Mouse (Mus musculus) bone marrow macrophage, adult 2 months (primary cell): ENCODE data around the gene Slc24a3. TPM values are rescaled to one million over a fixed set of nuclear protein-coding genes. Genes with fewer than 3 reads are reported as not detected.

Experiments
- H3K27ac ChIP-seq: 2 replicates; pipeline ENCODE4 v1.5.1; 2012; ENCODE audit warnings: low read depth, low read length; ENCODE audit not compliant: insufficient read depth
- H3K4me1 ChIP-seq: 2 replicates; pipeline ENCODE4 v1.6.1; 2012; ENCODE audit warnings: low read length; ENCODE audit not compliant: control insufficient read depth, insufficient read depth
- H3K4me3 ChIP-seq: 2 replicates; pipeline ENCODE4 v1.5.1; 2012; ENCODE audit warnings: mild to moderate bottlenecking, low read length, moderate library complexity; ENCODE audit not compliant: insufficient read depth
- CTCF ChIP-seq: IDR thresholded peaks from 2 replicates; pipeline ENCODE4 v1.5.1; 2012; ENCODE audit warnings: low read depth, mild to moderate bottlenecking, low read length, moderate library complexity
- POLR2A ChIP-seq: IDR thresholded peaks from 2 replicates; pipeline ENCODE4 v1.6.1; 2012; ENCODE audit warnings: mild to moderate bottlenecking, low read depth, low read length, borderline replicate concordance
- polyA plus RNA-seq: library from polyadenylated mRNA; stranded (reverse); fragments of >200 nt; gene quantifications from 2 replicates; pipeline ENCODE4 v1.2.4, GENCODE M21; 2012; ENCODE audit not compliant: missing spikeins, insufficient read depth, insufficient read length

The Slc24a3 gene
- polyA plus RNA-seq, 1 experiment, result 2.5 TPM

DNA sequence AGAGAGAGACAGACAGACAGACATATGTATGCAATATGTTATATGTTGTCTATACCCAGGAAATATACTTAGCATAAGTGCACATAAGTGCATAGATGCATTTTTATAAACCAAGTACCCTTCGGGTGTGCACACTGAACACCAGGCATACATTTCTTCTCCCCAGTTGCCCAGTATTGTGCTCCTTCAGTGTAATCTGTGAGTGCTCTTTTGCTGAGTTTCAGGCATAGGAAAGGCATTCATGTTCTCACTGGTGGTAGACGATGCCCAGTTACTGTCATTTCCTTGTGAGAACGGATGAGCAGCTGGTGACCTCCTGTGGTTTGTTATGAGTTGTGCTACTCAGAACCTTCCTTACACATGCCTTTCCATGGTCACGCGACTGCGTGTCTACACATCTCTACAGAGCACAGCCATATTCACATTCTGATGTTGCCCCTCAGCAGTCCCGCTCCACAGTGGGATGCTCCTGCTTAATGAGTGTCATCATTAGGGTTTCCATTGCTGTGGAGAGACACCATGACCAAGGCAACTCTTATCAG is 29.0 kb downstream of the Slc24a3 start:
- TF ChIP-seq CTCF, result no peak
- TF ChIP-seq POLR2A, result no peak
- H3K4me3 ChIP-seq, result no peak overlapping the region
- H3K27ac ChIP-seq, result peak overlapping the region; percentile 27; the same call in 1 of the 2 replicates
- peaks cover 17% of the 10 kb centered on the region for H3K4me1 ChIP-seq

DNA sequence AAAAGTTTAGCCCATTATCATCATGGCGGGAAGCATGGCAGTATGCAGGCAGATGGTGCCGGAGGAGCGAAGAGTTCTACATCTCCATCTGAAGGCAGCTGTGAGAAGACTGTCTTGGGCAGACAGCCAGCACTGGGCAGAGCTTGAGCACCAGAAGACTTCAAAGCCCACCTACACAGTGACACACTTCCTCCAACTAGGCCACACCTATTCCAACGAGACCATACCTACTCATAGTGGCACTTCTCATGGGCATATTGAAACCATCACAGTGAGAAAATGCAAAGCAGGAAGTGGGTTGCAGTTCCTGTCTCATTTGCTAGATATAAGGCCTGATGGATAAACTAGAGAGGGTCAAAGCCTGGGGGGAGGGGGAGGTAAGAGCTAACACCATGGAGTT is 29.5 kb downstream of the Slc24a3 start:
- no peak overlapping the region for H3K4me3 ChIP-seq
- H3K4me1 ChIP-seq, result peaks cover 17% of the 10 kb centered on the region
- no peak for TF ChIP-seq CTCF
- no peak for TF ChIP-seq POLR2A
- H3K27ac ChIP-seq, result no peak overlapping the region

DNA sequence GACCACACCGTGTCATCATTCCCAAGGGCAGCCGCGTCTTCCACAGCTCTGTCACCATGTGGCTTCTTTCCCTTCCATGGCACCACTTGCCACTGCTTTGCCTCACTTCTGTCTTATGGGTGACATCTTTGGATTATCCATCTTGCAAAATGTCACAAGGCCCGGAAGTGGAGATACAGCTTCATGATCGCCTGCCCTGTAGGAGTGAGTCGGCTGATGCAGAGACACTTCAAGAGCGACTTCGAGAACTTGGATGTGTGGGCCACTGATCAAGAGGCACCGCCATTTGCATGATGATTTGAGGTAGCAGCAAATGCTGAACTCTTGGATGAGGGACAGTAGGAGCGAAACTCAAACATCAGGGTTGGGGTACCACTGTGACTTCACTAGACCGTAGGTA is 46.0 kb downstream of the Slc24a3 start:
- H3K27ac ChIP-seq, result no peak overlapping the region
- H3K4me3 ChIP-seq, result no peak overlapping the region
- no peaks in the 10 kb centered on the region for H3K4me1 ChIP-seq
- TF ChIP-seq CTCF, result no peak
- TF ChIP-seq POLR2A, result no peak

DNA sequence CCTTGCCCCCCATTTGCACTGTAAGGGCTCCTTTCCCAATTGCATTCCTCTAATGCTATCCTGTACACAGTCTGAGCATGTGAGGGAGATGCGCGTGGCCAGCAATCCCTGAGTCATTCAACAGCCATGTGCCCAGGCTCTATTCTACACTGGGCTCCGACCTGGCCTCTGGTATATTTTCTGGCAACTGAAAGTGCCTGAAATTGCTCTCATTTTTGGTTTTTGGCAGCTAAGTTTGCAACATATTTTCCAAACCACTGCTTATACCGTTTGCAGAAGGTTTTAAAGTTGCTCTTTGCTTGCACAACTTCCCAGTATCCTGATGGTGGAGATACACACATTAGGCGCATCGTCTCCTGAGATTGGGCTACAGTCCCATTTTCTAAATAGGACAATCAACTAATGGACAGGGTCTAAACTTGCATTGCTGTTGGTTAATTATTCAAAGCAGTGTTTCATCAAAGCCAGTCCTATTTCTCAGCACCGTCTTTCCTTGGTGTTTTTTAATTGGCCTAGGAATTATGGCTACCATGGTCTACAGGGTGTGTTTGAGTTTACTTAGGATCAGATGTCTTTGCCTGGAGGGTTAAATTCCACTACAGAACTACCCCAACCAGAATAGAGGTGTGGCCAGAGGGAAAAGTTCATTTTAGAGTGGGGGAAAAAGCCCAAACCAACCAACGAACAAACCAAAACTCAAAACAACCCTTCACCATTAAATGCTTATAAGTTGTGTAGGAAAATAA is 46.7 kb downstream of the Slc24a3 start:
- no peak overlapping the region for H3K27ac ChIP-seq
- H3K4me1 ChIP-seq, result no peaks in the 10 kb centered on the region
- TF ChIP-seq CTCF, result no peak
- H3K4me3 ChIP-seq, result no peak overlapping the region

DNA sequence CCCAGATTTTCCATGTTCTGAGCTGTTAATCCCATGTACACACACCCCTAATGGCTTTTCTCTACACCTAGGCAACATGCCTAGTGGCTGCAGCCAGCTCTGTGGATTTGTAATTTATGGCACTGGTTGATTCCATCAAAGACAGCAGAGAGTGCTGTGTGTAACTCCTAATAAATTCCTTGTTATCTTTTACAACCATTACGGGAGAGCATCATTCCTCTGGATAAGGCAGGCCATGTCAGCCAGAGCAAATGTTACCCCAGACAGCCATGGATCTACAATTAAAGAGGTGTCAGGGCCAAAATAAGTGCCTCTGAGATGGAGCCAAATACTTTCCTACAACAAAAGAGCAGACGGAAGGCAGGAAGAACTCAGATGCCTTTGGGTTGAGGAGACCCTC is 49.0 kb downstream of the Slc24a3 start:
- Histone ChIP-seq H3K4me1 (no peaks in the 10 kb centered on the region), H3K4me3 (no peak overlapping the region), H3K27ac (no peak overlapping the region)
- TF ChIP-seq CTCF, result no peak
- no peak for TF ChIP-seq POLR2A

DNA sequence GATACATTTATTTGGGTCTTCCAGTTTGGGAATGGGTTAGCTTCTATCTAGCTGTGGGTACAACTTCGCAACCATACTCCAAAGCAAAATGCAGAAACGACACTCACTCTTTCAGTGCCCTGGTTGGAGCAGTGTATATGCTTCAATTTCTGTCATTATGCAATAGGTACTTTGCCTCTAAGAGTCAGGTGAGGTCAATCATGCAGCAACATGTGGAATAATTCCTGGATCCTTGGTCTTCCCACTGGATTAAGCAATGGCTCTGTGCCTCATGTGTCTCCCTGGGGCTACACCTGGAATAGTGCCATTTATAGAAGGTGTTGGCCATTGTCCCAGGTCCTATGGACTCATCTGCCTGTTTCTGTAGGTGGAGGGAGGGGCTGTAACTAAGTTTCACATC is 49.9 kb downstream of the Slc24a3 start:
- TF ChIP-seq CTCF (no peak), POLR2A (no peak)
- H3K27ac ChIP-seq, result no peak overlapping the region
- no peak overlapping the region for H3K4me3 ChIP-seq
- no peaks in the 10 kb centered on the region for H3K4me1 ChIP-seq

DNA sequence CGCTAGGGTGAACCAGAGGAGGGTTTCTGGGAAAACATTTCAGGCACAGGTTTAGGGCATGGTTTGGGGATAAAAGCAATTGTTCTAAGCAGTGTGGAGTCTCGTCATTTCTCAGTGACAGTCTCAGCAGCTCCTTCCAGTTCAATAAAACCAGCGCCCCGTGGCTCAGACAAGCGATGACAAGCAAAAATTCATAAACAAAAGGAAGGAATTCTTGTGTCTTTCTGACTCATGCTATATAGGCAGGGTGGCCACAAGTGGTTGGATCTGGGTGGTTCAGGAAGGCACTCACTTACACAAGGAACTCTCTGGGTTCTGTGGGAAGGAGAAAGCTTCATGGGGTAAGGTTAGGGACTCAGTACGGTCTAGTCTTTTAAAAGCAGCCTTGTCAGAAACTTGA is 51.7 kb downstream of the Slc24a3 start:
- TF ChIP-seq POLR2A (no peak), CTCF (no peak)
- Histone ChIP-seq H3K4me3 (no peak overlapping the region), H3K4me1 (no peaks in the 10 kb centered on the region), H3K27ac (no peak overlapping the region)

DNA sequence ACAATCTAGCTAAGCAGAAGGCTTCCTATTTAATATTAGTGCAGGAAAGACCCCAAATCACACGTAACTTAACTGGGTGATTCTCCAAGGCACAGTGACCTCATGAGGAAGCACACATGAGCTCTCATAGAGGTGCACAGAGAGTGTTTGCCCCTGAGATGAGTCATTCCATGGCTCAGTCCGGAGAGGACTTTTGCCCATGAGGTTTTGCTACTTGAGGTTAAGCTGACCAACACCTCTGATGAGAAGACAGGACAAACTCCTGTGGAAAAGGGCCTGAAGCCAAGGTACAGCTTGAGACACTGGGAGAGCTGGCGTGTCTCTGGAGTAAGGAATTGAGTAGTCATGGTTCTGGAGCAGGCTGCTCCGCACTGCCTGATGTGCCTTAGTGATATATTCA is 56.1 kb downstream of the Slc24a3 start:
- Histone ChIP-seq H3K4me3 (no peak overlapping the region), H3K27ac (no peak overlapping the region), H3K4me1 (peaks cover 10% of the 10 kb centered on the region; the same call in 1 of the 2 replicates)
- TF ChIP-seq CTCF (no peak), POLR2A (no peak)

DNA sequence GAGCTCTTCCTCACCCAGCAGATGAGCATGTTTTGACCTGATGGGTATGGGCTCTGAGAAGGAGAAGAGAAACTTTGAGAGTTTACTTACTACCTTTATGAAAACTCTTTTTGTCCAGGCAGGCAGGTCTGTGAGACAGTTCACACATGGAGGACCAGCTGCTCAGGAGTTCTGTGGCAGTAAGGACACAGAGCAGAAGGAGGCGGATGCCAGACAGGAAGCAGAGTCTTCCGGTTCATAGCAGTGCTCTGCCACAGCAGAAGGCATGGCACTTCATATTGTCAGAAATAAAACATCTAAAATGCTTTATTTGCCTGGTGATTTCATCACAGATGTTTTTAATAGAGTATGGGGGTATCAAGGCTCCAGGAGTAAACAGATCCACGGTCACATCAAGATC is 58.1 kb downstream of the Slc24a3 start:
- no peak overlapping the region for H3K27ac ChIP-seq
- H3K4me3 ChIP-seq, result no peak overlapping the region
- peaks cover 10% of the 10 kb centered on the region; the same call in 1 of the 2 replicates for H3K4me1 ChIP-seq
- TF ChIP-seq CTCF (no peak), POLR2A (no peak)

DNA sequence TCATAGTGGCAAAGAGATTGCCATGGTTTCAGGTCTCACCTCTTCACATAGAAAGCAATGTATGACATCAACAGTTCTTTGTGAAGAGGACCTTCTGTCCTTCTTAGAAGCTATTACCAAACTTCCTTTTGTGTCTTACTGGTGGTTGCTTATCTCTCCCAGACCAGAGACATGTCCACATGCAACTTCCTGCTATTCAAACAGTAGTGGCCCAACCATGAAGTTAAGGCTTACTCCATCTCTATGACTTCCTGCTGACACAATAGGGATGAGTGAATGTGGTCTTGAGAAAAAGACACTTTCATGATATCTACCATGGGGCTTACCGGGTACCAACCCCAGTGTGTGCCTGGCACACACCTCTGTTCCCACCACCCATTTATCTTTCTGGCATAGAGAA is 58.5 kb downstream of the Slc24a3 start:
- TF ChIP-seq CTCF, result no peak
- no peak for TF ChIP-seq POLR2A
- Histone ChIP-seq H3K4me1 (peaks cover 10% of the 10 kb centered on the region; the same call in 1 of the 2 replicates), H3K4me3 (no peak overlapping the region), H3K27ac (no peak overlapping the region)
